Mouse (Mus musculus) ES-E14 (cell line): Measurements from ENCODE around the gene St6galnac3.

ENCODE experiments used
- CHD2 ChIP-seq: IDR thresholded peaks from 2 replicates; pipeline ENCODE4 v1.6.1; 2014; ENCODE audit warnings: mild to moderate bottlenecking, low read depth, low read length, inconsistent platforms
- HCFC1 ChIP-seq: IDR thresholded peaks from 2 replicates; pipeline ENCODE4 v1.6.1; 2012; ENCODE audit warnings: low read length, inconsistent platforms, borderline replicate concordance; ENCODE audit not compliant: insufficient read depth
- MAFK ChIP-seq: IDR thresholded peaks from 2 replicates; pipeline ENCODE4 v1.6.1; 2014; ENCODE audit warnings: mild to moderate bottlenecking, low read depth, low read length, inconsistent platforms; ENCODE audit not compliant: insufficient read depth
- ZC3H11A ChIP-seq: IDR thresholded peaks from 2 replicates; pipeline ENCODE4 v1.6.1; 2012; ENCODE audit warnings: low read depth, mild to moderate bottlenecking, inconsistent platforms, low read length, borderline replicate concordance

- no peak for TF ChIP-seq ZC3H11A
- TF ChIP-seq CHD2, result no peak
- TF ChIP-seq HCFC1, result no peak
- TF ChIP-seq MAFK, result no peak
These were observed 283.6 kb downstream of the St6galnac3 start for GRCm38 (mm10) chr3:153441329-153441728.
